Mouse (Mus musculus): ENCODE results near the gene Fars2. TPM values are rescaled to one million over a fixed set of nuclear protein-coding genes. Genes with fewer than 3 reads are reported as not detected.

Fars2 gene
- polyA plus RNA-seq, 1 experiment from 2014 or later: 32.4 TPM

GRCm38 (mm10) chr13:36529467-36530039 is 412.3 kb downstream of the Fars2 start:
- WGBS: 35% methylated on average over 5 of the region's 5 CpGs
- Histone ChIP-seq H3K9ac (replicated peaks) (no peak overlapping the region), H3K36me3 (no peaks in the 10 kb centered on the region), H3K27me3 (no peaks in the 10 kb centered on the region), H3K4me2 (no peak overlapping the region), H3K9me3 (no peaks in the 10 kb centered on the region), H3K27ac (peak overlapping the region; percentile 50), H3K4me1 (replicated peaks) (peaks cover 18% of the 10 kb centered on the region), H3K4me3 (replicated peaks) (no peak overlapping the region)
- ATAC-seq (ENCODE audit: insufficient number of reproducible peaks, insufficient read depth, low FRiP score, low TSS enrichment, low read depth): 0 out of 2 replicates have a peak, but pooled peaks have one; percentile 34

DNA sequence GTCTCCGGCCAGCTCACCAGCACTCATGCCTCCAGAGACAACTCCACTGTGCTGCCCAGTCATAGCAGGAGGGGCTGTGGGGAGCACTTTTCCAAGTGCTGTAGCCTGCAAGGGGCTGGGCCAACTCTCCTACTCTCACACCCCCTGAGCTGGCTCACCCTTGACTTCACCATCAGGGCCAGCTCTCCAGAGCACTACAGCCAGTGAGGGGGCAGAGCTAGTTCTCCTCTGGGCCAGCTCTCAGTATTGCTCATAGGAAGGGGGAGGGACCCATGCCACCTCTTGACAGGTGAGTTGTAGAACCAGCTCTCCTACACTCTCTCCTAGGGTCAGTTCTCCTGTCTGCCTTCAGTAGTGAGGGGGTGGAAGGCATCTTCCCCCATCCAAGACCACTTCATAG is 413.6 kb downstream of the Fars2 start:
- 89% methylated on average over 1 of the region's 1 CpGs for WGBS
- Histone ChIP-seq H3K27me3 (no peaks in the 10 kb centered on the region), H3K4me1 (replicated peaks) (peaks cover 19% of the 10 kb centered on the region), H3K9ac (replicated peaks) (no peak overlapping the region), H3K4me2 (no peak overlapping the region), H3K27ac (no peak overlapping the region), H3K9me3 (no peaks in the 10 kb centered on the region), H3K4me3 (replicated peaks) (no peak overlapping the region), H3K36me3 (no peaks in the 10 kb centered on the region)
- no peak; the same call in 1 of the 2 replicates for ATAC-seq (ENCODE audit: insufficient number of reproducible peaks, insufficient read depth, low FRiP score, low TSS enrichment, low read depth)

DNA sequence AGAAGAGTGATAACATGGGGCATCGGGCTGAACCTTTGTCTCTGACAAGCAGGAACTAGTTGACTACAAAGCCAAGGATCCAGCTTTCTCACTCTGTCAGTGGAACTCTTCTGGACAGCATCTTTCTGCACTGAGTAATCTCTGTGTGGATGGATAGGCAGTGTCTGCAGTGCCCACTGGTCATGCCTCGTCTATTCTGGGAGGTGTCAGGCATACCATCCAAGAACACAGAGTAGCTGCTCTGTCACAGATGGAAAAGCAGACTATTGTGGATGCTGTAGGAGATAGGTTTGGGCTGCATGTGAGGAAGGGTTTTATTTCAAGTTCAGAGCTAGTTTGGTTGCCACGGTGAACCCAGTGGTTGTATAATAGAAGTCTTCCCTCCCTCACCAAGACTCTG is 414.7 kb downstream of the Fars2 start:
- no peaks in the 10 kb centered on the region for H3K9me3 ChIP-seq
- 82% methylated on average over 3 of the region's 3 CpGs for WGBS
- no peak overlapping the region for H3K27ac ChIP-seq
- H3K4me1 ChIP-seq (replicated peaks): peaks cover 21% of the 10 kb centered on the region
- no peaks in the 10 kb centered on the region for H3K36me3 ChIP-seq
- H3K9ac ChIP-seq (replicated peaks): no peak overlapping the region
- H3K4me2 ChIP-seq: no peak overlapping the region
- no peak overlapping the region for H3K4me3 ChIP-seq (replicated peaks)
- no peak for ATAC-seq (ENCODE audit: insufficient number of reproducible peaks, insufficient read depth, low FRiP score, low TSS enrichment, low read depth)
- H3K27me3 ChIP-seq: no peaks in the 10 kb centered on the region

- ATAC-seq (ENCODE audit: insufficient number of reproducible peaks, insufficient read depth, low FRiP score, low TSS enrichment, low read depth): no peak
- Histone ChIP-seq H3K4me3 (replicated peaks) (no peak overlapping the region), H3K9ac (replicated peaks) (no peak overlapping the region), H3K9me3 (no peaks in the 10 kb centered on the region), H3K27me3 (no peaks in the 10 kb centered on the region), H3K27ac (no peak overlapping the region), H3K36me3 (no peaks in the 10 kb centered on the region), H3K4me1 (replicated peaks) (peaks cover 28% of the 10 kb centered on the region), H3K4me2 (no peak overlapping the region)
- 89% methylated on average over 5 of the region's 5 CpGs for WGBS
Observed at GRCm38 (mm10) chr13:36533071-36533470, 415.9 kb downstream of the Fars2 start.

DNA sequence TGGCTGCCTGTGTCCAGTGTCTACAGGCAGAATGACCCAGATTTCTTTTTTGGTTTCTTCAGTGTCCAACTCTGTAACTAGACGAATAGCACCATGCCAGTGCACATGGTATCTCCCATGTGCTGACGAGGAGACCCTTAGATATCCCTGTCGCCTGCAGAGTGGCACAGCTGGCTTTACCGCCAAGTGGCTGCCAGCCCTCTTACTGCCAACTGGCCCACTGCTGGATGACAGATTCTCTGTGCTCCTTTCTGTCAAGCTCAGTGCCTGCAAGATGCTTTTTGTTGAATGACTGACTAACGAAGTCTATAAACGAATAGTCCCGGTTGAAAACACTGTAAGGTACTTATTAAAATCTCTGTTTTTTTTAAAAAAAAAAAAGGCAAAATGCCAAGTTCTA is 416.3 kb downstream of the Fars2 start:
- Histone ChIP-seq H3K27ac (no peak overlapping the region), H3K36me3 (no peaks in the 10 kb centered on the region), H3K4me2 (no peak overlapping the region), H3K9me3 (no peaks in the 10 kb centered on the region), H3K27me3 (no peaks in the 10 kb centered on the region), H3K4me1 (replicated peaks) (peaks cover 27% of the 10 kb centered on the region), H3K9ac (replicated peaks) (no peak overlapping the region), H3K4me3 (replicated peaks) (no peak overlapping the region)
- ATAC-seq (ENCODE audit: insufficient number of reproducible peaks, insufficient read depth, low FRiP score, low TSS enrichment, low read depth): no peak
- 74% methylated on average over 7 of the region's 7 CpGs for WGBS

DNA sequence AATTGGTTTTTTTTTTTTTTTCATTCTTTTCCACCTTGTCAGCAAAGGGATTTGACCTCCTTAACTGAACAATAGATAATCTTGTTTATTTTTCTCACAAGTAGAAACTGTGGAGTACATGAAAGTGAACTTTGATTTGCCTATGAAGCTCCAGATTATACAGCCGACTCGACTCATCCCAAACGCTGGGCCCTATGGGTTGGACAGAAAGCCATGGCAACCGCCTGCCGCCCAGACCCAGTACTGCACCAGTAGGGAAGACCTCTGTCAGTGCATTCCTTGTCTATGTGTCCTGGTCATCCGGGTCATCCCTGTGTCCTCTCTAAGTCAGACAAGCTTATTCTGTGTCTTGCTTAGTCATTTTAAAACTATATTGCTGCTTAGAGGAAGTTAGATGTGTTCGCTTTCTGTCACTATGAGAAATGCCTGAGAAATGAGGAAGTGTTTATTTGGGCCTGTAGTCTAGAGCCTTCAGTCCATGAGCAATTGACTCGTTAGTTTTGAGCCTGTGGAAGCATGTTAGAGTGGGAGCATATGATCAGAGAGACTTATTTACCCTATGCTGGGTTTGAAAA is 416.8 kb downstream of the Fars2 start:
- ATAC-seq (ENCODE audit: insufficient number of reproducible peaks, insufficient read depth, low FRiP score, low TSS enrichment, low read depth): no peak
- Histone ChIP-seq H3K27me3 (no peaks in the 10 kb centered on the region), H3K4me3 (replicated peaks) (no peak overlapping the region), H3K27ac (no peak overlapping the region), H3K9ac (replicated peaks) (no peak overlapping the region), H3K4me2 (no peak overlapping the region), H3K9me3 (no peaks in the 10 kb centered on the region), H3K36me3 (no peaks in the 10 kb centered on the region), H3K4me1 (replicated peaks) (peaks cover 25% of the 10 kb centered on the region)
- 88% methylated on average over 8 of the region's 8 CpGs for WGBS

- no peaks in the 10 kb centered on the region for H3K27me3 ChIP-seq
- no peak overlapping the region for H3K4me2 ChIP-seq
- H3K36me3 ChIP-seq: no peaks in the 10 kb centered on the region
- no peaks in the 10 kb centered on the region for H3K9me3 ChIP-seq
- H3K4me1 ChIP-seq (replicated peaks): peaks cover 23% of the 10 kb centered on the region
- no peak for ATAC-seq (ENCODE audit: insufficient number of reproducible peaks, insufficient read depth, low FRiP score, low TSS enrichment, low read depth)
- 49% methylated on average over 3 of the region's 3 CpGs for WGBS
- H3K4me3 ChIP-seq (replicated peaks): no peak overlapping the region
- H3K27ac ChIP-seq: no peak overlapping the region
- H3K9ac ChIP-seq (replicated peaks): no peak overlapping the region
Observed at GRCm38 (mm10) chr13:36537580-36537979, 420.4 kb downstream of the Fars2 start.

GRCm38 (mm10) chr13:36538385-36538784 is 421.2 kb downstream of the Fars2 start:
- ATAC-seq (ENCODE audit: insufficient number of reproducible peaks, insufficient read depth, low FRiP score, low TSS enrichment, low read depth): no peak
- 44% methylated on average over 2 of the region's 2 CpGs for WGBS
- no peak overlapping the region for H3K27ac ChIP-seq

DNA sequence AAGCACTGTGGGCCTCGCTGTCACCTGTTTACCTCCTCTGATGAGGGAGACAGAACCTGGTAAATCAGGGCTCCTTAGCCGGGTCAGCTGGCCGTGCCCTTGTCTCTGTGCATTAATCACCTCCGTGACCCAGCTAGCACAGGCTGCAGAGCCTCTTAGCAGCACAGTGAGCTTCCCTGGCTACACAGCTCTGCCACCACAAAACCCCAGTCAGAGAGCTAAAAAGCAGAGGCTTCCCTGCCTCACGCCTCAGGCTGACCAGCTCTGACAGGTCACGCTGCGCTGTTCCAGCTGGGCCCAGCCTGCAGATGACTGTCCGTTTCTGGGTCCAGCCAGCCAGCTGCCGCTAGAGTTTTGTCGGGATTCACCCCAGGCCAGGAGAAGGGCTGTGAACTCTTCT is 423.0 kb downstream of the Fars2 start:
- ATAC-seq (ENCODE audit: insufficient number of reproducible peaks, insufficient read depth, low FRiP score, low TSS enrichment, low read depth): no peak
- no peak overlapping the region for H3K4me2 ChIP-seq
- H3K27me3 ChIP-seq: no peaks in the 10 kb centered on the region
- H3K9me3 ChIP-seq: 0 out of 2 replicates have a peak, but pooled peaks cover 8% of the 10 kb centered on the region
- no peaks in the 10 kb centered on the region for H3K36me3 ChIP-seq
- H3K4me1 ChIP-seq (replicated peaks): peaks cover 23% of the 10 kb centered on the region
- 47% methylated on average over 10 of the region's 10 CpGs for WGBS
- no peak overlapping the region for H3K27ac ChIP-seq
- H3K4me3 ChIP-seq (replicated peaks): no peak overlapping the region
- H3K9ac ChIP-seq (replicated peaks): 0 out of 2 replicates have a peak overlapping the region, but pooled peaks have one; percentile 23

More at GRCm38 (mm10) chr13:36538385-36538784, 421.2 kb downstream of the Fars2 start:
- H3K4me1 ChIP-seq (replicated peaks): peaks cover 23% of the 10 kb centered on the region
- no peak overlapping the region for H3K4me2 ChIP-seq
- H3K36me3 ChIP-seq: no peaks in the 10 kb centered on the region
- H3K27me3 ChIP-seq: no peaks in the 10 kb centered on the region
- no peak overlapping the region for H3K9ac ChIP-seq (replicated peaks)
- H3K9me3 ChIP-seq: 0 out of 2 replicates have a peak, but pooled peaks cover 4% of the 10 kb centered on the region
- no peak overlapping the region for H3K4me3 ChIP-seq (replicated peaks)

DNA sequence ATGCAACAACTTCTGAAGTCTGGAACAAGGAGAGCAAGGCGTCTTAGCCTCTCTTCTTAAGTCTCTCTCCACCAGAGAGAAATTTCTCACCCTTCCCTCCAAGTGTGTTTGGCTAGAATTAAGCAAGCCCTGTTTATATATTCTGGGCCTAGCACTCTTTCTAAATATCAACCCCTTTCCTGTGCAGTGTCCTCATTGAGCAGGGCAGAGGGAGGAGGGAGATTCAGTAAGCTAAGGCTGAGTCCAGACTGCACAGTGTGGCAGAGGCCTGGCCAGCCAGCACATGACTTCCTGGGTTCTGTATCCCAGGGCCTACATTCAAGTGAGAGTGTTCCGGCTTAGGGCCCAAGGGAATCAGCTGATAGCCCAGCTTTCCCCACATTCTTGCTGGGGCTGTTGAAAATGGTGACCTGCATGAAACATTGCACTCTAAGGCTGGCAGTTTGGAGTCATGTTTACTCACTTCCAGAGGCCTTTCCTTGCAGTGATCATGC is 424.1 kb downstream of the Fars2 start:
- Histone ChIP-seq H3K27ac (no peak overlapping the region), H3K4me1 (replicated peaks) (peaks cover 21% of the 10 kb centered on the region)
- 84% methylated on average over 2 of the region's 2 CpGs for WGBS

DNA sequence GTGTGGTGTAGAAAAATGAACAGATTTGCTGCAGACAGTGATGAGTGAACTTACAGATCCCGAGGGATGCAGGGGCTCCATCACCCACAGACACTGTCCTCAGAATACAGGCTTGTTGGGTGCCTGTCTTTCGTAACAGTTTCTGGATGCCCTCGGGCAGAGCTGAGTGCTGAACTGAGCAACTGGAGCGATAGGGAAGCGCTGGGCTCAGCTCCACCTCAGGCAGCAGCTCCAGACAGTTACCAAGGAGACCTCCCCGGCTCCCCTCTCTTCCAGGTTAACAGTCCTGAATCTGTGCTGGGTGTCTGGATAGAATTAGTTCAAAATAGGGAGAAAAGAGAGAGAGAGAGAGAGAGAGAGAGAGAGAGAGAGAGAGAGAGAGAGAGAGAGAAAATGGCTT is 433.5 kb downstream of the Fars2 start:
- peaks cover 3% of the 10 kb centered on the region; the same call in 1 of the 2 replicates for H3K9me3 ChIP-seq
- WGBS: 41% methylated on average over 6 of the region's 6 CpGs
- H3K27me3 ChIP-seq: no peaks in the 10 kb centered on the region
- H3K4me1 ChIP-seq (replicated peaks): 0 out of 2 replicates have a peak, but pooled peaks cover 4% of the 10 kb centered on the region
- H3K36me3 ChIP-seq: no peaks in the 10 kb centered on the region
- ATAC-seq (ENCODE audit: insufficient number of reproducible peaks, insufficient read depth, low FRiP score, low TSS enrichment, low read depth): no peak
- no peak overlapping the region for H3K9ac ChIP-seq (replicated peaks)
- no peak overlapping the region for H3K27ac ChIP-seq
- H3K4me2 ChIP-seq: no peak overlapping the region
- H3K4me3 ChIP-seq (replicated peaks): no peak overlapping the region

More for the DNA sequence above, 424.1 kb downstream of the Fars2 start:
- no peak overlapping the region for H3K9ac ChIP-seq (replicated peaks)
- ATAC-seq (ENCODE audit: insufficient number of reproducible peaks, insufficient read depth, low FRiP score, low TSS enrichment, low read depth): no peak
- no peak overlapping the region for H3K4me3 ChIP-seq (replicated peaks)
- H3K9me3 ChIP-seq: 0 out of 2 replicates have a peak, but pooled peaks cover 8% of the 10 kb centered on the region
- no peaks in the 10 kb centered on the region for H3K27me3 ChIP-seq
- no peak overlapping the region for H3K4me2 ChIP-seq
- no peaks in the 10 kb centered on the region for H3K36me3 ChIP-seq

All from limb, embryonic 12.5 days (tissue).